Mouse (Mus musculus): Measurements from ENCODE around the gene Acvrl1. TPM values are rescaled to one million over a fixed set of nuclear protein-coding genes. Genes with fewer than 3 reads are reported as not detected.

The Acvrl1 gene
- polyA plus RNA-seq (2015; fragmentation: Nextera tagmentation; extraction: Ambion mirVana): 5.8 and 6.5 TPM in 2 replicates

DNA sequence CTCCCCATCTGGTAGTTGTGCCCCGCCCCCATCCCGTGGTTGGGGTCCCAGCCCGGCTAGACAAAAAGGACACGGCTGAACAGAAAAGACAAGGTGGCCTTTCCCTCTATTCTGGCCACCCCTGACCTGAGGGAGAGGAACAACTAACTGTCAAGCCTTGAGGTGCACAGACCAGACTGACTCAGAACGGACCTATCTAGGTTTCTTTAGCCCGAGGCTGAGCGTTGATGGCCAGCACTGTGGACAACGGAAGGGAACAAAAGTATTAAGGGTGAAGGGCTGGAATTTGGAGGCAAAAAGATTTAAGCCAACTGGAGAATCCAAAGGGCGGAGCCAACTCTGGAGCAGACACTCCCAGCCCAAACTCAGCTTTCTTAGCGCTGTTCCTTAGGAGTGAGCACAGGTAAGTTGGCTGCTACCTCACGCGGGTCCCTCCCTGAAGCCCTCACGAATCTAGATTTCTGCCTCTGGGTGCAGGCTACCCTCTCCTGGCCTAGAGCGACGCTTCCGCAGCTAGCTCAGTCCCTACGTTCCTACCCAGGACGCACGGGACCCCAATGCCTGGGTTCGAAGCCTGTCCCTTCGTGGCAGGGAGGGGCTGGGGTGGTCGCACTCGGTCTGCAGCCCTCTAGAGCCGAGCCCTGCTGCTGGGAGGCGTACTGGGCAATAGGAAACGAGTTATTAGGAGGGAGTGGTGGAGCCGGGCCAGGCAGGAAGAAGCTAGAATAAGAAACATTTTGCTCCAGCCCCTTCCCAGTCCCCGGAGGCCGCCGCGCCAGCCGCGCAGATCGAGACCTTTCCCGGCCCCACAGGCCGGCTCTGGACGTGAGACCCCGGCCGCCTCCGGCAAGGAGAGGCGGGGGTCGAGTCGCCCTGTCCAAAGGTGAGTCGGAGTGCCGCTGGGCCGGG is at the start of gene Acvrl1:
TSS of gene Acvrl1 (plus strand) at position 342 of the 909 bp plus-strand sequence.
- no peak for DNase-seq (ENCODE audit: low spot score)

- DNase-seq (ENCODE audit: low spot score): no peak
Observed at GRCm38 (mm10) chr15:101078731-101079156, 49.6 kb upstream of the Acvrl1 start.

GRCm38 (mm10) chr15:101080031-101080520 is 48.2 kb upstream of the Acvrl1 start:
- DNase-seq (ENCODE audit: low spot score): no peak

DNA sequence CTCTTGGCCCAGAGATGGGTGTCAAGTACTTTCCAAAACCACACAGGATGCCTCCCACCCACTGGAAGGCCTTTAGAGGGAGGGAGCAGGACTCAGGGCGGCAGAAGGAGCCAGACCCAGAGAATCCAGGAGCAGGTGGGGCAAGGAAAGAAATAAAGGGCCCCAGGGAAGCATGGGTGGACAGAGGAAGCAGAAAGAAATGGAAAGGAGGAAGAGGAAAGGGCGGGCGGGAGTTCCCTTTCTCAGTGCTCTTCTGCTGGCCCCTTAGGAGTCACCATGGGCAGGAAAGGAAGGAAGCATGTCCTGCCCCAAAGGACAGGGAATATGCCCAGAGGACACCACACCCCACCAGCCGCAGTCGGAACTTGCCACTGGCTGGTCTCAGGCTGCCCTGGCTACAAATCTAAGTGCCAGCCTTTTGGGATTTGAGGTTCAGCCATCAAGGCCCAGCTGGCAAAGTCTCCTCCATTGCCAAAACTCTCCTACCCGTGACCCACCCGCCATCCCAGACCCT is 47.2 kb upstream of the Acvrl1 start:
- DNase-seq (ENCODE audit: low spot score): no peak

GRCm38 (mm10) chr15:101082236-101082635 is 46.1 kb upstream of the Acvrl1 start:
- no peak for DNase-seq (ENCODE audit: low spot score)

GRCm38 (mm10) chr15:101084499-101084898 is 43.8 kb upstream of the Acvrl1 start:
- DNase-seq (ENCODE audit: low spot score): no peak

GRCm38 (mm10) chr15:101086451-101086850 is 41.9 kb upstream of the Acvrl1 start:
- DNase-seq (ENCODE audit: low spot score): no peak

- no peak for DNase-seq (ENCODE audit: low spot score)
Observed at GRCm38 (mm10) chr15:101086956-101087355, 41.4 kb upstream of the Acvrl1 start.

GRCm38 (mm10) chr15:101088291-101088690 is 40.0 kb upstream of the Acvrl1 start:
- no peak for DNase-seq (ENCODE audit: low spot score)

DNA sequence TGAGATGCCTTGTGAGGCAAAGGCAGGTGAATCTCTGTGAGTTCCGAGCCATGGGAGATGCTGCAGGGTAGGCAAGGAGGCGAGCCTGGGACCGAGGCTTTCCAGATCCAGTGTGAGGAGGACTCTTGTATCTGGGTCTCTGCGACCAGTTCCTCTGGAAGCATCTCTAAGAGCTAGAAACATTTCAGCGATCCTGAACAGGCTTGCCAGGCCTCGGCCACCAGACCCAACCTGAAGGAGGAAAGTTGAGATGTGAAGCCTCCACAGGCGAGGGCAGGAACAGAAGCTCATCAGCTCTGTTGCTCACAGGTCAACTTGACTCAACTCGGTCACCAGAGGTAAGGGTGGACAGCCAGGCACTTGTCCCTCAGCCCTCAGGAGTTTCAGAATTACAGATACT is 36.8 kb upstream of the Acvrl1 start:
- DNase-seq (ENCODE audit: low spot score): no peak

DNA sequence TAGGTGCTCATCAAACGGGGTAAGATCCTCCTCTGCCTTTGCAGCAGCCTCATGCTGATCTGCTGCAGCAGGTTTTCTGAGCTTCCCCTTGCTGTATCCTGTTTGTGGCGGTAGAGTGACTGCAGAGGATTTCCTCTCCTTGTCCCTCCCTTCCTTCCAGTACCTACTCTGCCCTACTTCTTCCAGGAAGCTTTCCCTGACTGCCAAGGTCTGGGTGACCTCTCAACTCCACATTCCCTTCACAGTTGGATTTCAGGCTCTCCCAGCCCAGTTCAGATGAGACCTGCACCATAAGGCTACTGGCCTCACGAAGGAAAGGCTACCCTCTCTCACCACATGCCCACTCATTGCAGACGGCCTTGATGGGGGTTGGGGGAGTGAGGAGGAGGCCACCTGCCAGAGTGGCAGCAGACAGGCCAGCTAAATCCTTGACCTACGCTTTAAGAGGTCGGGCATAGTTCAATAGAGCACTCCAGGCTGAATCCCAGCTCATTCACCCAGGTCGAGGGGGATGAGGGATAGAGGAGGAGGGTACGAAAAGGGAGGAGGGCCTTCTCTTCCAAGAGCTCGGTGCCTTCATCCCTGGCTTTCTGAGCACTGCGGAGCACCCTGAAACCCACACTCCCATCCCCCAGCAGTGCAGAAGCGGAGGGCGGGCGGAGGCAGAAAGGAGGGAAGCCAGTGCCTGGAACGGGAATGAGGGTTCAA is 36.0 kb upstream of the Acvrl1 start:
- no peak for DNase-seq (ENCODE audit: low spot score)

DNA sequence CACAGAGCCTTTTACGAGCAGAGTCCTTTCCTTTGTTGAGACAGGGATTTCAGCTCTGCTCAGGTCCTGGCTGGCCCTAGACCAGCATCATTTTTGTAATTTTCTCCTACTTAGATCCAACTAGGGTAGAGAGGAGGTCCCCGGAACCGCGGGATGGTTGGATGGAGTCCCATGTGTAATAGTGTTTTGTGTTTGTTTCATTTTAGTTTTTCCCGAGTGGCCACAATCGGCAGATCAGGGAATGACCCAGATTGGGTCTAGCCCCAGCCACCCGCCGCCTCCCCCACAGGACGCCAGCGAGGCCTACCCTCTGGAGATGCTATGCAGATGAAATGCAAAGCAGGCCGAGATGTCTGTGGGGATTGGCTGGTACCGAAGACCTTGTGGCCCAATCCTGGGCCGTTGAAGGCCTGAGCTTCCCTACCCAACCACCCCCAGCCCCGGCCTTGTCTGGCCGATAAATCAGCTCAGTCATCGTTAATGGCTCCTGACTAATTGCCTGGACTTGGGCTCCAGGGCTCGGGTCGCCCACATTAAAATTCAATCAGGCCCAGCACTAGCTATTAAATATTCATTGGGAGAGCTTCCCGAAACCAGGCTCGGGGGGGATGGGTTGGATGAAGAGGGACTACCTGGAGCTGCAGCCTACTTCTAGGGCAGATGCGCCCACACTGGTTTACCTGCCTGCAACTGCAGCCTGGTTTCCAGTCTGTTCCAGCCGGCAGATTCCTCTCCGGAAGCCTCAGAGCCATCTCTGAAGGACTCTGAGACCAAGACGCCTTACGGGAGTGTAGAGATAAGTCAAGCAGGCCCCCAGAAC is 35.3 kb upstream of the Acvrl1 start:
- no peak for DNase-seq (ENCODE audit: low spot score)

- DNase-seq (ENCODE audit: low spot score): no peak
Observed at GRCm38 (mm10) chr15:101093988-101094387, 34.3 kb upstream of the Acvrl1 start.

DNA sequence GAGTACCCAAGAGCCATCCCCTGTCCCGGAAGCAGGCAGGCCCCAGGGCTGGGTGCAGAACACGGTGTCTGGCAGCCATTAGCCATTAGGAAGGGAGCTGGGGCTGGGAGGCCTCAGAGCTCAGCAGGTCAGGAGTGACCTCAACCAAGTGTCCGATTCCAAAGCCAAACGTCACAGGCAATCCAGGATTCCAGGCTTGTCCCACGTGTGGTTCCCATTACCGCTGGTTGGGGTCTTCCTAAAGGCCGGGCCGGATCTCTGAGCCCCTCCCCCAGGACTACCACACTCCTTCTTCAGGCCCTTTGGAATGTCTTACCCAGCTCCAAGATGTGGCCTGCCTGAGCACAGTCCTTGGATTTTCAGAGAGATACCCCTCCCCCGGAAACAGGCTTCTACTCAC is 33.3 kb upstream of the Acvrl1 start:
- DNase-seq (ENCODE audit: low spot score): no peak

DNA sequence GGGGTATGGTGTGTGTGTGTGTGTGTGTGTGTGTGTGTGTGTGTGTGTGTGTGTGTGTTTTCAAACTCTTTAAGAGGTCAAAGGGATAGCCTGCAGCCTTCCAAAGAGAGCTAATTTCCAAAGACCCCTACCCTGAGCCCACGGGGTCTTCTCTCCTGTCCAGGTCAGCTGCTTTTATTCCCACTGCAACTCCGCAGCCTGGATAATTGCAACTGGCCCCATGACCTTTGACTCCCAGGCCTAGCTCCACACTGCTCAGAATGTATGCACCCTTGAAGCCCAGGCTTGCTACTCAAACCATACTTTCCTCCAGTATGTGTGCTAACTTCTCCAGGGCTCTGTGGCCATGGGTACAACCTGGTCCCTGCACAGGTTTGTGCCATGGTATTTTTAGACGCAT is 32.9 kb upstream of the Acvrl1 start:
- DNase-seq (ENCODE audit: low spot score): no peak

- no peak for DNase-seq (ENCODE audit: low spot score)
Observed at GRCm38 (mm10) chr15:101097985-101098651, 30.2 kb upstream of the Acvrl1 start.

- no peak for DNase-seq (ENCODE audit: low spot score)
Observed at GRCm38 (mm10) chr15:101100996-101101395, 27.3 kb upstream of the Acvrl1 start.

GRCm38 (mm10) chr15:101103605-101104304 is 24.6 kb upstream of the Acvrl1 start:
- DNase-seq (ENCODE audit: low spot score): no peak

DNA sequence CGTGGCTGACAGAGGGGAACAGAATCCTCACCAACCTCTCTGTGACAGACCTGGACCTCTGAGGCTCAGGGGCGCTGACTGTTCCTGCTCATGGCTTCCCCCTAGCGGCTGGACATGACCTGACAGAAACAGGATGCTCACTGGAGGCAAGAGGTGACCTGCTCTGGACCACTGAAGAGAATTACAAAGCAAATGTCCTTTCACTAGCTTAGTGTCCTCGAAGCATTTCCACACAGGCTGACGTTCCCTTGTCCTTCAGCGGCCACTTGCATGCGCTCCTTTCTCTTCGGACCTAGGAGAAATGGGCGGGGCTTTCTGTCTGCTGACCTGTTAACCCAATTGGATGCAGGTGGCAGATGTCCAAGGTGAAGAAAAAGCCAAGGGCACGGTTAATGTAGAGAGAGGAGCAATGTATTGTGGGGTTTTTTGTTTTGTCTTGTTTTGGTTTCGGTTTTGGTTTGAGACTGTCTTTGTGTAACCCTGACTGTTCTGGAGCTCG is 22.8 kb upstream of the Acvrl1 start:
- DNase-seq (ENCODE audit: low spot score): peak; percentile 65

- DNase-seq (ENCODE audit: low spot score): no peak
Observed at GRCm38 (mm10) chr15:101106011-101106410, 22.3 kb upstream of the Acvrl1 start.
